ENCODE assay signal across 9 mouse cellular contexts in genomic region chr7:92638050-92638449, GRCm38 (mm10). TPM values are rescaled to one million over a fixed set of nuclear protein-coding genes. Genes with fewer than 3 reads are reported as not detected.
DNase-seq lines count a peak whose midpoint lies in the region; ATAC-seq lines count a peak whose summit lies in the region.
"Had no signal": no experiment of that assay in that cellular context is flagged by ENCODE, and none has a peak within 500 bp of the region (broad histone marks: within the 10 kb centered on the region; RNA-seq: fewer than 3 reads in every experiment).

No protein-coding gene starts in this region.

- H3K4me2 ChIP-seq in liver, embryonic 11.5 days: peak overlapping the region; percentile 98
- H3K4me2 ChIP-seq in forebrain, embryonic 11.5 days (ENCODE audit: low read depth, low read length, severe bottlenecking): peak overlapping the region; percentile 71; the same call in 1 of the 2 replicates
- H3K4me2 ChIP-seq in liver, embryonic 12.5 days: peak overlapping the region; percentile 88
- peak overlapping the region; percentile 86 for H3K4me2 ChIP-seq in stomach, embryonic 14.5 days (replicated peaks; ENCODE audit: low read depth, low read length)

- 84% methylated on average over 5 of the region's 5 CpGs for WGBS in liver, embryonic 11.5 days
- WGBS in forebrain, embryonic 11.5 days: 90% methylated on average over 5 of the region's 5 CpGs
- 76% methylated on average over 5 of the region's 5 CpGs for WGBS in liver, embryonic 12.5 days (ENCODE audit: insufficient replicate concordance)
- 87% methylated on average over 5 of the region's 5 CpGs for WGBS in stomach, embryonic 14.5 days

- no peak overlapping the region for H3K27ac ChIP-seq in liver, embryonic 11.5 days (ENCODE audit: low read depth, low read length)
- no peak overlapping the region for H3K27ac ChIP-seq in forebrain, embryonic 11.5 days (ENCODE audit: low read depth, low read length)
- H3K27ac ChIP-seq in liver, embryonic 12.5 days: no peak overlapping the region
- no peak overlapping the region for H3K27ac ChIP-seq in stomach, embryonic 14.5 days (ENCODE audit: low read length)

- DNase-seq in liver, embryonic 11.5 days (ENCODE audit: low spot score): no peak
- DNase-seq in liver: no peak
- DNase-seq in forebrain, embryonic 11.5 days (ENCODE audit: low spot score): no peak
- no peak for DNase-seq in right cerebral cortex, postnatal 14 days
- DNase-seq in testis, postnatal 10 days (ENCODE audit: low spot score): no peak
- DNase-seq in kidney, postnatal 4 days: no peak
- DNase-seq: lung, adult 18-20 months had no signal

- peaks cover 2% of the 10 kb centered on the region; the same call in 1 of the 2 replicates for H3K36me3 ChIP-seq in liver, embryonic 11.5 days (ENCODE audit: control insufficient read depth, insufficient read depth, low read length)
- no peaks in the 10 kb centered on the region; the same call in 1 of the 2 replicates for H3K36me3 ChIP-seq in forebrain, embryonic 11.5 days (ENCODE audit: control insufficient read depth, insufficient read depth, low read length)
- H3K36me3 ChIP-seq in liver, embryonic 12.5 days: peaks cover 36% of the 10 kb centered on the region
- H3K36me3 ChIP-seq in stomach, embryonic 14.5 days (ENCODE audit: control insufficient read depth, insufficient read depth, low read length): peaks cover 18% of the 10 kb centered on the region

- peaks cover 4% of the 10 kb centered on the region for H3K27me3 ChIP-seq in liver, embryonic 11.5 days (replicated peaks; ENCODE audit: control insufficient read depth, insufficient read depth, low read length)
- no peaks in the 10 kb centered on the region for H3K27me3 ChIP-seq in forebrain, embryonic 11.5 days (ENCODE audit: control insufficient read depth, insufficient read depth, low read length)
- H3K27me3 ChIP-seq in liver, embryonic 12.5 days (replicated peaks): peaks cover 23% of the 10 kb centered on the region
- no peaks in the 10 kb centered on the region for H3K27me3 ChIP-seq in stomach, embryonic 14.5 days (ENCODE audit: control insufficient read depth, insufficient read depth, low read length)

- H3K9me3 ChIP-seq in liver, embryonic 11.5 days (ENCODE audit: control insufficient read depth, low read length): no peaks in the 10 kb centered on the region
- no peaks in the 10 kb centered on the region for H3K9me3 ChIP-seq in forebrain, embryonic 11.5 days (ENCODE audit: control insufficient read depth, low read length)
- no peaks in the 10 kb centered on the region for H3K9me3 ChIP-seq in liver, embryonic 12.5 days (replicated peaks)
- H3K9me3 ChIP-seq in stomach, embryonic 14.5 days (ENCODE audit: control insufficient read depth, low read depth, low read length): no peaks in the 10 kb centered on the region

- H3K9ac ChIP-seq in liver, embryonic 11.5 days (ENCODE audit: low read depth, low read length): peak overlapping the region; percentile 79
- no peak overlapping the region for H3K9ac ChIP-seq in forebrain, embryonic 11.5 days (ENCODE audit: low read length)
- peak overlapping the region; percentile 82 for H3K9ac ChIP-seq in liver, embryonic 12.5 days
- no peak overlapping the region; the same call in 1 of the 2 replicates for H3K9ac ChIP-seq in stomach, embryonic 14.5 days (replicated peaks; ENCODE audit: low read depth, low read length)

- peaks cover 4% of the 10 kb centered on the region; the same call in 1 of the 2 replicates for H3K4me1 ChIP-seq in liver, embryonic 11.5 days (replicated peaks; ENCODE audit: control insufficient read depth, insufficient read depth, low read length)
- peaks cover 4% of the 10 kb centered on the region; the same call in 1 of the 2 replicates for H3K4me1 ChIP-seq in forebrain, embryonic 11.5 days (replicated peaks; ENCODE audit: control insufficient read depth, insufficient read depth, low read length)
- H3K4me1 ChIP-seq in liver, embryonic 12.5 days: peaks cover 14% of the 10 kb centered on the region
- peaks cover 9% of the 10 kb centered on the region; the same call in 1 of the 2 replicates for H3K4me1 ChIP-seq in stomach, embryonic 14.5 days (ENCODE audit: control insufficient read depth, insufficient read depth, low read length)

- peak overlapping the region; percentile 86 for H3K4me3 ChIP-seq in liver, embryonic 11.5 days (ENCODE audit: low read depth, low read length)
- peak overlapping the region; percentile 68 for H3K4me3 ChIP-seq in forebrain, embryonic 11.5 days (ENCODE audit: low read depth, low read length)
- H3K4me3 ChIP-seq in liver, embryonic 12.5 days: peak overlapping the region; percentile 84
- peak overlapping the region; percentile 67; the same call in 1 of the 2 replicates for H3K4me3 ChIP-seq in stomach, embryonic 14.5 days (ENCODE audit: low read depth, low read length)

- no peak for ATAC-seq in liver, embryonic 11.5 days (replicated peaks; ENCODE audit: low FRiP score)
- ATAC-seq in forebrain, embryonic 11.5 days (replicated peaks; ENCODE audit: low FRiP score): no peak
- no peak for ATAC-seq in liver, embryonic 12.5 days
- ATAC-seq in stomach, embryonic 14.5 days (ENCODE audit: insufficient number of reproducible peaks, insufficient read depth, low FRiP score, low read depth): no peak

RNA-seq across cellular contexts. Expression of gene Ankrd42, which starts 1.1 kb away (rescaled TPM):
- polyA plus RNA-seq in liver, embryonic 11.5 days (2014; fragmentation: Nextera tagmentation; extraction: Ambion mirVana): 1.3 and 1.7 TPM in 2 replicates
- polyA plus RNA-seq in forebrain, embryonic 11.5 days (2014; fragmentation: Nextera tagmentation; extraction: Ambion mirVana): 9.1 and 12.4 TPM in 2 replicates
- polyA plus RNA-seq in liver, embryonic 12.5 days (2016; fragmentation: Nextera tagmentation; extraction: Ambion mirVana): 0.77 and 1.1 TPM in 2 replicates
- 6.0 and 7.6 TPM in 2 replicates for polyA plus RNA-seq in stomach, embryonic 14.5 days (2014; fragmentation: Nextera tagmentation; extraction: Ambion mirVana)

RNA-seq across cellular contexts. Expression of gene Pcf11, which starts 31.7 kb away (rescaled TPM):
- 17.6 and 19.2 TPM in 2 replicates for polyA plus RNA-seq in liver, embryonic 11.5 days (2014; fragmentation: Nextera tagmentation; extraction: Ambion mirVana)
- polyA plus RNA-seq in forebrain, embryonic 11.5 days (2014; fragmentation: Nextera tagmentation; extraction: Ambion mirVana): 24.3 and 26.0 TPM in 2 replicates
- 17.2 and 17.7 TPM in 2 replicates for polyA plus RNA-seq in liver, embryonic 12.5 days (2016; fragmentation: Nextera tagmentation; extraction: Ambion mirVana)
- 23.7 and 26.7 TPM in 2 replicates for polyA plus RNA-seq in stomach, embryonic 14.5 days (2014; fragmentation: Nextera tagmentation; extraction: Ambion mirVana)

Comparison
In these comparisons a context has a peak if more than half of its experiments do, and no peak if none do; other contexts are left out.
1. H3K9ac ChIP-seq: peak in liver, embryonic 11.5 days (single experiment) and liver, embryonic 12.5 days (single experiment); none in forebrain, embryonic 11.5 days (single experiment) and stomach, embryonic 14.5 days (single experiment).
2. Peak in every context shown above with its lines, with median percentiles within 50 percentile points of each other: H3K4me2 ChIP-seq and H3K4me3 ChIP-seq.